Mouse (Mus musculus): ENCODE measurements at regions not wholly inside any gene's neighbourhood (a gene's known extent, or its start where the extent isn't known, plus 50 kb on each side); places are given as distances from the start of the nearest gene placed in this dataset.

GRCm38 (mm10) chr14:9389180-9389579 is 723.1 kb upstream of the 4930452B06Rik start:
- DNase-seq (ENCODE audit: extremely low spot score in 1 of 2, low spot score in 1 of 2), result no peak

Data from frontal cortex, adult 2 months (tissue).